Mouse (Mus musculus) kidney, postnatal 0 days (tissue): ENCODE results near the gene Rrp7a. TPM values are rescaled to one million over a fixed set of nuclear protein-coding genes. Genes with fewer than 3 reads are reported as not detected.
A peak's percentile ranks its signal among the peaks of the same experiment; 100 is the strongest.

Source experiments
- ATAC-seq: fragments of 200-750 bp; cut with Nextera tagmentation; replicated peaks from 2 replicates; pipeline ENCODE4 v1.8.0; 2017; ENCODE audit warnings: low read depth, moderate number of reproducible peaks, moderate TSS enrichment, moderate library complexity; ENCODE audit not compliant: low FRiP score
- DNase-seq: peaks from one replicate; pipeline ENCODE4 v3.0.0-alpha.2; 2016; ENCODE audit warnings: low spot score
- H3K27ac ChIP-seq: fragments of 300-500 bp; sonication (generic); 2 replicates; pipeline ENCODE4 v1.5.1; 2014; ENCODE audit warnings: mild to moderate bottlenecking
- H3K27me3 ChIP-seq: fragments of 300-500 bp; sonication (generic); 2 replicates; pipeline ENCODE4 v1.6.1; 2014; ENCODE audit warnings: low read length, mixed read lengths; ENCODE audit not compliant: insufficient read depth
- H3K36me3 ChIP-seq: fragments of 300-500 bp; sonication (generic); 2 replicates; pipeline ENCODE4 v1.6.1; 2014; ENCODE audit warnings: low read length, mixed read lengths; ENCODE audit not compliant: insufficient read depth
- H3K4me1 ChIP-seq: fragments of 300-500 bp; sonication (generic); replicated peaks from 2 replicates; pipeline ENCODE4 v1.6.1; 2014; ENCODE audit warnings: antibody characterized with exemption, low read length, mixed read lengths; ENCODE audit not compliant: insufficient read depth
- H3K4me2 ChIP-seq: fragments of 300-500 bp; sonication (generic); 2 replicates; pipeline ENCODE4 v1.6.1; 2014; ENCODE audit warnings: mild to moderate bottlenecking, low read length, moderate library complexity, mixed read lengths
- H3K4me3 ChIP-seq: fragments of 300-500 bp; sonication (generic); replicated peaks from 2 replicates; pipeline ENCODE4 v1.5.1; 2014; ENCODE audit warnings: low read depth, low read length
- H3K9ac ChIP-seq: fragments of 300-500 bp; sonication (generic); 2 replicates; pipeline ENCODE4 v1.6.1; 2014; ENCODE audit warnings: low read depth, low read length
- H3K9me3 ChIP-seq: fragments of 300-500 bp; sonication (generic); replicated peaks from 2 replicates; pipeline ENCODE4 v1.6.1; 2016; ENCODE audit warnings: low read length, inconsistent platforms, mixed read lengths
- CTCF ChIP-seq: IDR thresholded peaks from 2 replicates; pipeline ENCODE4 v1.5.1; 2016; ENCODE audit warnings: antibody characterized with exemption, low read depth, mild to moderate bottlenecking, moderate library complexity
- whole genome bisulfite sequencing: fragments of 180-500 bp; shearing (Covaris S2); extraction: QIAGEN DNeasy Blood & Tissue Kit; methylation state at CpG from one replicate; pipeline ENCODE4 v1.1.7; 2014; 5-methylcytosine and 5-hydroxymethylcytosine counted together
- polyA plus RNA-seq: library from polyadenylated mRNA; unstranded; fragments of >200 nt; fragmentation: Nextera tagmentation; extraction: Ambion mirVana; gene quantifications from 2 replicates; pipeline ENCODE4 v1.2.1, GENCODE M21; 2015

Rrp7a gene
- polyA plus RNA-seq, 1 experiment from 2014 or later = 52.9 TPM

GRCm38 (mm10) chr15:83168311-83168710 is 45.7 kb upstream of the Rrp7a start:
- TF ChIP-seq CTCF = no peak
- Histone ChIP-seq H3K36me3 (no peaks in the 10 kb centered on the region), H3K4me1 (peaks cover 49% of the 10 kb centered on the region), H3K4me2 (no peak overlapping the region), H3K9me3 (no peaks in the 10 kb centered on the region), H3K27ac (no peak overlapping the region), H3K27me3 (no peaks in the 10 kb centered on the region), H3K4me3 (no peak overlapping the region), H3K9ac (no peak overlapping the region)
- WGBS = 72% methylated on average over 3 of the region's 3 CpGs
- ATAC-seq (no peak), DNase-seq (no peak)

DNA sequence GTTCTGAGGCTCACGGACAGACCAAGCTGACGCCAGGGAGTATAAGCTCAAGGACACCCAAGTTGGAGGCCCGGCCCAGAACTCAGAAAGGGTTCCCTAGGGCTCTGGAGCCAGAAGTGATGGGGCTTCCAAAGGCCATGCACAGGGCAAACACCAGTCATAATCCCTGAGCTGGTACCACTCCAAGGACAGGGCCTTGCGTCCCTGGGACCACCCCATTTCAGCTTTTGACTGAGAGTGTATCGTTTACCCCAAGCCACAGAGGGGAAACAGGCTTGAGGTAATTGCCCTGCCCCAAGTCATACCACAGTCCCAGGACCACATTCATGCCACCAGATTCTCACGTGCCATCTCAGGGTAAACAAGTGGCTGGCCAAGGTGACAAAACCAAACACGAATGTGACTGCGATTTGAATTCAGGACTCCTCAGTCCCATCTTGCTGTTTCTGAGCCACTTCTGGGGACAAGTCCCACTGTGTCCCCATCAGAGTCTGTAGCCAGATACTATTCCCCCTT is 45.0 kb upstream of the Rrp7a start:
- TF ChIP-seq CTCF = no peak
- DNase-seq (no peak), ATAC-seq (no peak)
- WGBS = 83% methylated on average over 8 of the region's 8 CpGs
- Histone ChIP-seq H3K4me3 (no peak overlapping the region), H3K27me3 (no peaks in the 10 kb centered on the region), H3K9ac (peak overlapping the region; percentile 24; the same call in 1 of the 2 replicates), H3K9me3 (no peaks in the 10 kb centered on the region), H3K36me3 (0 out of 2 replicates have a peak, but pooled peaks cover 4% of the 10 kb centered on the region), H3K27ac (peak overlapping the region; percentile 47; the same call in 1 of the 2 replicates), H3K4me1 (peaks cover 42% of the 10 kb centered on the region), H3K4me2 (0 out of 2 replicates have a peak overlapping the region, but pooled peaks have one; percentile 10)

GRCm38 (mm10) chr15:83167126-83167525 is 44.5 kb upstream of the Rrp7a start:
- ATAC-seq = peak; percentile 14; the same call in 1 of the 2 replicates
- Histone ChIP-seq H3K27ac (peak overlapping the region; percentile 47), H3K27me3 (no peaks in the 10 kb centered on the region), H3K9ac (peak overlapping the region; percentile 24; the same call in 1 of the 2 replicates), H3K4me3 (no peak overlapping the region), H3K36me3 (peaks cover 8% of the 10 kb centered on the region; the same call in 1 of the 2 replicates), H3K4me1 (peaks cover 41% of the 10 kb centered on the region), H3K4me2 (peak overlapping the region; percentile 10; the same call in 1 of the 2 replicates), H3K9me3 (no peaks in the 10 kb centered on the region)
- TF ChIP-seq CTCF = no peak
- 33% methylated on average over 5 of the region's 5 CpGs for WGBS
- peak; percentile 55 for DNase-seq

DNA sequence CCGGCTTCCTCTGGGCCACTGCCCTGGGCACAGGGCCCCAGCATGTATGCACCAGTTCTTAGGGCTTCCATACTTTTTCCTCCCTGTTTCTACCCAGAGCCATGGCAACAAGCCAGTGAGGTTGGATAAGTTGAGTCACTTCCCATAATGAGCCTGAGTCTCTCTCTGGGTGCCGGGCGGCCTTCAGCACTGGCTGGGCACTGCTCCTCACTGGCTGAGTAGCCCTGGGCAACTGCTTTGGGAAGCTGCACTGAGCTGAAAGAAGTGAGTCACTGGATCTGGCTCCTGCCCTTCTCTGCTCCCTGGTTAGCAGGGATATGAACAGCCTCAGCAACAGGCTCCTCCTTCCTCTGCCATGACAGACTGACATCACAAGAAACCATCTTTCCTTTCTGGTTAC is 44.0 kb upstream of the Rrp7a start:
- H3K4me3 ChIP-seq = no peak overlapping the region
- no peaks in the 10 kb centered on the region for H3K9me3 ChIP-seq
- TF ChIP-seq CTCF = no peak
- H3K27ac ChIP-seq = peak overlapping the region; percentile 47
- no peaks in the 10 kb centered on the region for H3K27me3 ChIP-seq
- H3K4me2 ChIP-seq = peak overlapping the region; percentile 10; the same call in 1 of the 2 replicates
- H3K4me1 ChIP-seq = peaks cover 41% of the 10 kb centered on the region
- WGBS = 71% methylated on average over 3 of the region's 3 CpGs
- H3K9ac ChIP-seq = no peak overlapping the region
- peak; percentile 15 for DNase-seq
- peaks cover 10% of the 10 kb centered on the region; the same call in 1 of the 2 replicates for H3K36me3 ChIP-seq
- peak; percentile 6; the same call in 1 of the 2 replicates for ATAC-seq

- no peak overlapping the region for H3K9ac ChIP-seq
- ATAC-seq = no peak
- H3K4me3 ChIP-seq = no peak overlapping the region
- WGBS = 96% methylated on average over 13 of the region's 13 CpGs
- H3K9me3 ChIP-seq = no peaks in the 10 kb centered on the region
- H3K27me3 ChIP-seq = no peaks in the 10 kb centered on the region
- peaks cover 33% of the 10 kb centered on the region for H3K4me1 ChIP-seq
- peaks cover 10% of the 10 kb centered on the region; the same call in 1 of the 2 replicates for H3K36me3 ChIP-seq
- no peak for TF ChIP-seq CTCF
- DNase-seq = no peak
- no peak overlapping the region for H3K4me2 ChIP-seq
- H3K27ac ChIP-seq = no peak overlapping the region
Observed at GRCm38 (mm10) chr15:83165526-83166315, 43.1 kb upstream of the Rrp7a start.

DNA sequence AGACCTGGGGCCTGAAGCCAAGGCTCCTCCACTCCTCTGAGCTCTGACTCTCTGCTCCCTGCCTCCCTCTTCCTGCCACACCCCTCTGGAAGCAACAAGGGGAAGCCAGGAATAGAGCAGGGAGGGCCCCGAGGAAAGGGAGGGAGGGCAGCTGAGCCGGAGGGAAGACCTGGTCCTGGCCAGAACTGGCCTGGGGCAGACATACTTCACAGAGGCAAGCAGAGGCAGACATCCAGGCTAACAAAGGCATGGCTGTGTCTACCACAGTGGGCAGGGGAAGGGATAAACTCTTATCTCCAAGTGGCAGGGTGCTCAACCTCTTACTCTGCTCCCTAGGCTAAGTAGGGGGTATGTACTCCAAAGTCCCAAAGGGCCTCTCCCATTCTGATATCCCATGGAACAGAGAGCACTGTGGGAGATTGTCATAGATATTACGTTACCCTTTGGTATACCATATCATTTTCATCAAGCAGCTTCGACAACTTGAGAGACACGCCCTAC is 42.4 kb upstream of the Rrp7a start:
- DNase-seq = peak; percentile 76
- H3K4me1 ChIP-seq = peaks cover 26% of the 10 kb centered on the region
- no peak overlapping the region for H3K4me3 ChIP-seq
- no peaks in the 10 kb centered on the region for H3K27me3 ChIP-seq
- peaks cover 14% of the 10 kb centered on the region for H3K36me3 ChIP-seq
- peak; percentile 11; the same call in 1 of the 2 replicates for TF ChIP-seq CTCF
- no peak overlapping the region for H3K4me2 ChIP-seq
- WGBS = 56% methylated on average over 5 of the region's 5 CpGs
- H3K9ac ChIP-seq = no peak overlapping the region
- peak overlapping the region; percentile 50; the same call in 1 of the 2 replicates for H3K27ac ChIP-seq
- no peak for ATAC-seq
- H3K9me3 ChIP-seq = no peaks in the 10 kb centered on the region
